Mouse (Mus musculus): Measurements from ENCODE around the gene Gpr179.

DNA sequence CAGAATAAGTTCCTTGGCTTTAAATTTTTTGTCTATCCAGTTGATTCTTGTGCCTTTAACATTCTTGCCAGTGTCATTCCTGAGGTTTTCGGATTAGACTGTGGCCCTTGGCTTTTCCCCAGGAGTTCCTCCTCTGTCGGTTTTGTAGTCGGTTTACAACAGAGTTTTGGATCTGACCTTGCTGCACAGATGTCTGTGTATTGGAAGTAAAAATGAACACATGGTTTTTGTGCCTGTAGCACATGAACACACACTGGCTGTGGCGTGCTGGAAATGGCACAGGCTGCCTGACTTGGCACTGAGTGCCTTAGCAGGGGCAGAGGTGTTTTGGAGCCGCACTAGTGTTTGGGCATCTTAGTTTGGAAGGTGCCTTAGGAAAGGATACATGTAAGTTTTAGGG lies 16.6 kb upstream of the Gpr179 start:
- TF ChIP-seq CTCF (IDR thresholded peaks at IDR 0.05; ENCODE audit: control insufficient read depth, insufficient read depth, insufficient replicate concordance, low read depth, low read length), result no peak
- no peak for TF ChIP-seq POLR2A (IDR thresholded peaks at IDR 0.05; ENCODE audit: control insufficient read depth, low read depth, low read length)

Measured in testis, adult 2 months (tissue).